Mouse (Mus musculus) E14TG2a.4 (cell line): ENCODE data around the gene St3gal4.

Experiments
- CTCF ChIP-seq: conservative IDR thresholded peaks from 2 replicates; pipeline ENCODE4 v1.5.1; 2014; ENCODE audit warnings: low read length
- NANOG ChIP-seq: IDR thresholded peaks from 2 replicates; pipeline ENCODE4 v1.6.1; 2014; ENCODE audit warnings: borderline replicate concordance, low read length, mixed read lengths
- POU5F1 ChIP-seq: IDR thresholded peaks from 2 replicates; pipeline ENCODE4 v1.6.1; 2014; ENCODE audit warnings: low read length, borderline replicate concordance

DNA sequence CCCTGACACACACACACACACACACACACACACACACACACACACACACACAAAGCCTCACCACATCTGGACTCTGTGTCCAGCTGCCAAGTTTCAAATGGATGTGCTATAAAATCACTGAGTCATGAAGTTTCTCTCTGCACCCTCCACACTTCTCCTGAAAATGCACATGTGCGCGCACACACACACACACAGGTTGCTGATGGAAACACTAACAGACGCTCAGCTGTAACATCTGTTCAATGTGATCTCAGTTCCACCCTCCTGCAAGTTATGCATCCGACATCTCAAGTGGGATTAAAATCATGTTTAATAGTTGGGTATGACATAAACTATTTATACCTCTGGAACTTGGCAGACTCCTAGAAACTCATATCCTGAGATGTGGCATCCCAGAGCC, 115.0 kb downstream of the St3gal4 start:
- TF ChIP-seq CTCF (no peak), POU5F1 (no peak), NANOG (no peak)
